Mouse (Mus musculus): Measurements from ENCODE around the gene BC107364.
"Not testable (repeated sequence)": the region's sequence is repeated elsewhere in the genome, so short reads cannot be mapped to it uniquely, and the experiment has no call there.

The BC107364 gene

GRCm38 (mm10) chr3:96485361-96485760 lies 33.3 kb upstream of the BC107364 start:
- DNase-seq = no peak

- no peak for DNase-seq
Measured at GRCm38 (mm10) chr3:96484921-96485320, 32.8 kb upstream of the BC107364 start.

GRCm38 (mm10) chr3:96483946-96484345 lies 31.8 kb upstream of the BC107364 start:
- DNase-seq = no peak

DNA sequence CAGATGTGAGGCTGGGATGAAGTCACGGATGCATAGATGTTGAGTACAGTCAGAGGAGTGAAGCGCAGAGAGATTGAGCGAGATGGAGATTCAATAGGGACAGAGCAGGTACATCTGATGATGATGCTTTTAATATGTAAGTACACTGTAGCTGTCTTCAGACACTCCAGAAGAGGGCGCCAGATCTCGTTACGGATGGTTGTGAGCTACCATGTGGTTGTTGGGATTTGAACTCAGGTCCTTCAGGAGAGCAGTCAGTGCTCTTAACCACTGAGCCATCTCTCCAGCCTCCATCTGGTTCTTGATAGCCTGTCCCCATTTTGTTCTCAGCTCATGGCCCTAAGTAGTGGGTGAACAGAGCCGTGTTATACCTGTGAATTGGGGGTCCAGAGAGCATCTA lies 30.9 kb upstream of the BC107364 start:
- not testable (repeated sequence) for DNase-seq

DNA sequence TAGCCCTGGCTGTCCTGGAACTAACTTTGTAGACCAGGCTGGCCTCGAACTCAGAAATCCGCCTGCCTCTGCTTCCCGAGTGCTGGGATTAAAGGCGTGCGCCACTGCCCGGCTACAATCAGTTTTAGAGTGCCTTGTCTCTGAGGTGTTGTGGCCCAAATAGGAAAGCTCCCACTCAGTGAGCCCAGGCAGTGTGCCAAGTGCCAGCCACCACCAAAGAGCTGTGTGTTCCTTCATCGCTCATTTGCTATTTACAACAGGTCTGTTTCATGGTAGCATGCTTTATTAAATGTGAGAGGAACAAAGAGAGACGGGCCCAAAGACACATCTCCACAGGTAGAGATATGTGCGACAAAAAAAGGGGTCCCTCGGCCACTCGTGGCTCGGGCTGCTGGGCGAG lies 30.3 kb upstream of the BC107364 start:
- no peak for DNase-seq

DNA sequence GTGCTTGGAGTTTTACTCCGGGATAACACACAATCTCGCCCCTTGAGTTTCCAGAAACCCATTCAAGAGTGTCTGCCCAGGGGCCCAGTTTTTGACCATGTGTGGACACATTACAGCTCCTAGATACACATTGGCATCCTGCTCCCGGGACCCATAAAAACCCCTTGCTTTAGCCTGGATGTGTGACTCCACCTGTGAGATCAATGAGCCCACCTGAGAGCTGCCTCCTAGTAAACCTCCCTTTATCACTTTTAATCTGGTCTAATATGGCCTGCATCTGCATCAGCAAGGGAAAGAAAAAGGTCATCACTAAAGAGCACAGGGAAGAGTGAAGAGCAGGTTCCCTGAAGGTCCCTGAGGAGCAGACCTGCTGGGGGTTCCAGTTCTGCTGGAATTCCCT lies 29.8 kb upstream of the BC107364 start:
- no peak for DNase-seq

GRCm38 (mm10) chr3:96480684-96481270 lies 28.7 kb upstream of the BC107364 start:
- DNase-seq = no peak

GRCm38 (mm10) chr3:96479249-96479648 lies 27.1 kb upstream of the BC107364 start:
- DNase-seq = no peak

DNA sequence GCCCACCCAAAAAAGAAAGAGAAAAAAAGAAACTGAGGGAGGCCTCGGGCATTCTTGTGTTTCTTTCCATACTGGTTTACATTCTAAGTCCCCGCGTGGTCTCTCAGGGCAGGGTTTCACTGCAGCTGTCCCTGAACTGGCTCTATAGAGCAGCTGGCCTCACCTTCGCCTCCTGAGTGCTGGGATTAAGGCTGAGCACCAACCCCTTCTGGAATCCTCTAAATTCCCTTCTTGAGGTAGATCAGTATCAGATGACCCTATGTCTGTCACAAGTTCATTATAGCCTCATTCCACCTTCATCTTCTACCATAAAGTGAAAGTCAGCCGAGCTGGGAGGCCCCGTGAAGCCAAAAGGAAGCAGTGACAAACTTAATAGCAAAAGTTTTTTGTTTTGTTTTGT lies 25.5 kb upstream of the BC107364 start:
- no peak for DNase-seq

DNA sequence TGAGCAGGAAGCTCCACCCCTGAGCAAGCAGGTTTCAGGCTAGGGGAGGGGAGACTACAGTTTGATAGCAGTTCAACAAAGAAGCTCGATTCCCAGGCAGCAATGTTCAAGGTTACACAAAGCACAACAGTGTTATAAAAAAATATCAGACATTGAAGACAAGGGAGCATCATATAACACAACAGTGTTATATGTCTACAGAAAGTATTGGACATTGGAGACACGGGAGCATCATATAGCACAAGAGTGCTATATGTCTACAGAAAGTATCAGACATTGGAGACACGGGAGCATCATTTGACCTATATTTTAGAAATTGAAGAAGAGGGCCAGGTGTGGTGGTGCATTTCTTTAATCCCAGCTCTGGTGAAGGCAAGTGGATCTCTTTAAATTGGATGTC lies 25.0 kb upstream of the BC107364 start:
- DNase-seq = no peak

GRCm38 (mm10) chr3:96474909-96475655 lies 23.0 kb upstream of the BC107364 start:
- DNase-seq = no peak

GRCm38 (mm10) chr3:96473556-96473955 lies 21.4 kb upstream of the BC107364 start:
- DNase-seq = not testable (repeated sequence)

GRCm38 (mm10) chr3:96472066-96472465 lies 20.0 kb upstream of the BC107364 start:
- DNase-seq = no peak

- DNase-seq = no peak
Measured at GRCm38 (mm10) chr3:96469626-96470025, 17.5 kb upstream of the BC107364 start.

- not testable (repeated sequence) for DNase-seq
Measured at GRCm38 (mm10) chr3:96468335-96468734, 16.2 kb upstream of the BC107364 start.

DNA sequence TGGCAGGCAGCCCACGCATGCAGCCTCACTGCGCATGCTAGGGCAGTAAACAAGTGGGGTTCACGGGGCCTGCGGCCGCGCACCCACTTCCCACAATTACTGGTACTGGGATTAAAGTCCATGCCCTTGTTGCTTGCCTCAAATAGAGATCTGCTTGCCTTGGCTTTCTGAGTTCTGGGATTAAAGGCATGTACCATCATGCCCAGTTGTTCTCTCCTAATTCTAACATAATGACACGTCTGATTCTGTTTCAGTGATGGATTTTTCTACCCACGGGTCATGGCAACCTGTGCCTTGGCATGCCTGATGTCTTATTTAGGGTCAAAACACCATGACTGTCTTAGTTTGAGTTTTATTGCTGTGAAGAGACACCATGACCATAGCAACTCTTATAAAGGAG lies 15.5 kb upstream of the BC107364 start:
- DNase-seq = no peak

- no peak for DNase-seq
Measured at GRCm38 (mm10) chr3:96463891-96464290, 11.8 kb upstream of the BC107364 start.

DNA sequence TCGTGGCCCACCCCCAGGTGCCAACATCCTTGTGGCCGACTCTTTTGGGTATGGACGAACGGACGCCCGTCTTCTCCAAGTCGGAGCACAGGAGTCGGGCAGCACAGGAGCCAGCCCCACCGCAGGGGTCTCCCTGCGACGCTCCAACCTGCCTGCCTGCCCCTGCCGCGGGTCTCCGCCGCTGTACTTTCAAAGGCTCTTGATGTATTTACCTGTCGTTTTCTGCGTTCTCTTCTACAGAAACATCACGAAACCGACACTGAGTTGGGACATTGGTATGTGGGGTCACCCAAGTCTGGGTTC lies 8.4 kb upstream of the BC107364 start:
- DNase-seq = not testable (repeated sequence)

GRCm38 (mm10) chr3:96459757-96460567 lies 7.9 kb upstream of the BC107364 start:
- DNase-seq = not testable (repeated sequence)

DNA sequence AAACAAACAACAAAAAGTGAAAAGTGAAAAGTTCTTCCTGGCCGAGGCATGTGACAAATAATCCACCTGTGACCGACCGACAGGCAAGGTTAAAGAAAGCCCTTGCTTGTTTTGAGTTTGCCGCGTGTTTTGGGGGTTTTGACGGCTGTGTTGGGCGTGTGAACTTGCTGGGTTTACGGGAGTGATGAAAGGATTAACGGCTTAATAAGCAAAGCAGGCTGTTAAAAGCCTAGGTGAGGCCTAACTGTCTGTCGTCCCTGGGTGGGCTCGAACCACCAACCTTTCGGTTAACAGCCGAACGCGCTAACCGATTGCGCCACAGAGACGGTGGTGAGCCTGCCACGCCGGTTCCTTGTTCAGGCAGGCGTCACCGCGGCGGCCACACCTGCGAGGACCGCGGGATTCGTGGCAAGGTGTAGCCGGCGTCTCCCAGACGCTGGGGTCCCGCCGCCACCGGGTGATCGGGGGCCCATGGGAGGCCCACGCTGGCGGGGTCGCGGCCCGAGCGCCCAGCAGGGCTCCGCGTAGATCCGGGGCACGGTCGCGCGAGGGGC lies 6.9 kb upstream of the BC107364 start:
- not testable (repeated sequence) for DNase-seq

GRCm38 (mm10) chr3:96458008-96458407 lies 5.9 kb upstream of the BC107364 start:
- DNase-seq = not testable (repeated sequence)

- DNase-seq = not testable (repeated sequence)
Measured at GRCm38 (mm10) chr3:96451181-96451737, 847 bp downstream of the BC107364 start.

DNA sequence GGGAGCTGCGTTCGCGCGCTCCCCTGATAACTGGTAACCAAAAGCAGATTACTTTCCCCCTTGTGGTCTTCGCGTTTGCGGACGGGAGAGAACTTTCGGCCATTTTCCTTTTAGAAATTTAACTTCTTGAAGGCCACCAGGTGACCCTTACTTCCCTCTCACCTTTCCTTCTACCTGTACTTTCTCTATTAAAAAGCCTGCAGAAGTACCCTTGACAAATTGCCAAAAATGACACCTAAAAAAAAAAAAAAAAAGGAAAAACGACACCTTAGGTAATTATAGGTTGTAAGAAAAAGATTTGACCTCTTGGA lies 1.6 kb downstream of the BC107364 start:
- DNase-seq = not testable (repeated sequence)
